Mouse (Mus musculus) MEL-GATA-1-ER (cell line): ENCODE data around the gene Rhobtb3.
"Not testable (repeated sequence)": the region's sequence is repeated elsewhere in the genome, so short reads cannot be mapped to it uniquely, and the experiment has no call there.

Experiments used
- DNase-seq: peaks from one replicate; pipeline ENCODE4 v3.0.0-alpha.2; 2012; ENCODE audit warnings: low read depth; ENCODE audit errors: extremely low read depth

Gene Rhobtb3

DNA sequence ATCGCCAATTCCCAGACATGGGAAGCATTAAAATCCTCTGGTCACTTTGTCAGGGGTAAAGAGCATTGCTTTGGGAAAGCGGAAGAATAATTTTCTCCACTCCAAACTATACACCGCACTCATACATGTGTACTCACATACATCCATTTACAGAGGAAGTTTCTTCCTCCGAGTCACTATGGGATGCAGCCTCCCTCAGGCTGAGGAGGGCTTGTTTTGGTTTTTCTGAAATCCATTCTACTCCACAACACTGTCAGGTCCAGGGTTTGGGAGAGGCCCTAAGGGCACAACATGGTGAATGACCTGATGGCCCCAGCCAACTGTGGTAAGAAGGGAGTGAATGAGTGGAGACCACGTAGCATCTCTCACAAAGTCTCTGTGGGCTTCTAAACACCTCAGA, 14.7 kb downstream of the Rhobtb3 start:
- not testable (repeated sequence) for DNase-seq

GRCm38 (mm10) chr13:75927951-75928350, 15.8 kb downstream of the Rhobtb3 start:
- no peak for DNase-seq

GRCm38 (mm10) chr13:75914151-75914550, 29.6 kb downstream of the Rhobtb3 start:
- no peak for DNase-seq

DNA sequence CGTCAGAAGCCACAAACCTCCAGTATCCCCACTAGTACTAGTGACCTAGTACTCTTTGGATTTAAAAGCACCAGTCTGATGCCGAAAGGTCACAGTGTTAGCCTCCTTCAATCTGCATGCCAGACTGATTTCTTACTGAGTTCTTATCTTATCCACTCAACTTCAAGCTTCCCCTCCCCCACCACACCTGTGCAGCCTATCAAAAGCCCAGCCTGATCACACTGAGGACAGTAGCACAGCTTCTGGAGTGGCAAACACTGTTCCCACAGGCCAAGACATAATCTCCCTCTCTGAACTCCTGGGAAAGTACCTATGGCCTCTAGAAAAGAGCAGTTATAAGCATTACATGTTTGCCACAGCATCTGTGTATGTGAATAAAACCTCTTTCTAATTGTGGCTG, 35.5 kb downstream of the Rhobtb3 start:
- no peak for DNase-seq

DNA sequence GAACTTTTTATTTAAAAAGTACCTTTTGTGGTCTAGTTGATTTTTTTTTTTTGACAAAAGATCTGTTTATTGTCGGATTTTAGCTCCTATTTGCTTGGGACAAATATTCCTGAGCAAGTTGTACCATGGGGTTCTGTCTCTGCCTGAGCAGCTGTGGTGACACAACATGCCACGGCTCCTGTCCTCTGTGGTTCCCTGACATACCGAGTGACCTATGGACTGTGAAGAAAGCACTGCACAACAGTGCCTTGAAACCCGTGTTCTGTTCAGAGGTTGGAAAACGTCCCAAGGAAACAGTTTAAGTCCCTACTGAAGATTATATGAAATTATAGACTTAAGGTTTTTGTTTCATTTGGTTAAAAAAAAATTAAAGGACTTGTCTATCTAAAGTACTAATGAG, 36.6 kb downstream of the Rhobtb3 start:
- DNase-seq, result no peak

DNA sequence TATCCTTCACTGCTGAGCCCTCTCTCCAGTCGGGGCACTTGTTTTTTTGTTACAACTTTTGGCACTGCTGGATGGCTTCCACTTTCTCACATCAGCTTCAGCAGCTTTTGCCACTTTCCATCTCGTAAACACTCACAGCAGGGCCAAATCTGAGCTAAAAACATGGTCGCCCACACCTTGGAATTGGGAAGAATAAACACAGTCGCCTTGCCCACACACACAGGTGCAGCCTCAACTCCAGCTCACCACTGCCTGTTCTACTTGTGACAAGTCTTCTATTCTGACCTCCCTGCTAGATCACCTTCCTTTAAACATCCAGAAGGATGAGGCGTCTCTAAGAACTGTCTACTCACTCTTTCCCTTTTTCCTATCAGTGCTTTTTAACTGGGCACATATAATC, 39.1 kb downstream of the Rhobtb3 start:
- no peak for DNase-seq

DNA sequence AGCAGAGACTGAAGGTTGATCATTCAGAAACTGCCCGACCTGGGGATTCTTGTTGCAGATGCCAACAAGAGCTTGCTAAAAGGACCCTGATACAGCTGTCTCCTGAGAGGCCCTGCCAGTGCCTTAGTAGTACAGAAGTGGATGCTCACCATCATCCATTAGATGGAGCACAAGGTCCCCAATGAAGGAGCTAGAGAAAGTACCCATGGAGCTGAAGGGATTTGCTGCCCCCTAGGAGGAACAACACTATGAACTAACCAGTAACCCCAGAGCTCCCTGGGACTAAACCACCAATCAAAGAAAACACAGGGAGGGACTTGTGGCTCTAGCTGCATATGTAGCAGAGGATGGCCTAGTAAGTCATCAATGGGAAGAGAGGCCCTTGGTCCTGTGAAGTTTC, 42.8 kb downstream of the Rhobtb3 start:
- not testable (repeated sequence) for DNase-seq

DNA sequence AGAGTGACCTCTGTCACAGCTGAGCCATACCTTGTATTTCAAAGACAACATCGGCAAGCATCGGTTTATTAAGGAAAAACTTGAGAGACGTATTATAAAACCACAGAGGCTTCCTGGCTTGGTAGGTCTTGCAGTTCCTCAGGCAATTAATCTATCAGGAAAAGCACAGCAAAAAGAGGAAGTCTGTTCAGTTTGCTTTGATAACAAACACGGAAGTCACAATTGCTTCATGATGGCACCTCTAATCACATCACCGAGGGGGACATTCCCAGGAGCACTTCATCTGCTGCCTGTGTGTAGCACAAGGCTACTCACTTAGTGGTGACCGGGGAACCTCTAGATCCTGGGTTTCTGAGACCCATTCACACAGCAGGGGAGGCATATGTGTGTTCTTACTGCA, 50.8 kb downstream of the Rhobtb3 start:
- peak; percentile 50 for DNase-seq

- DNase-seq, result no peak
These were observed 51.4 kb downstream of the Rhobtb3 start for GRCm38 (mm10) chr13:75892291-75892690.

DNA sequence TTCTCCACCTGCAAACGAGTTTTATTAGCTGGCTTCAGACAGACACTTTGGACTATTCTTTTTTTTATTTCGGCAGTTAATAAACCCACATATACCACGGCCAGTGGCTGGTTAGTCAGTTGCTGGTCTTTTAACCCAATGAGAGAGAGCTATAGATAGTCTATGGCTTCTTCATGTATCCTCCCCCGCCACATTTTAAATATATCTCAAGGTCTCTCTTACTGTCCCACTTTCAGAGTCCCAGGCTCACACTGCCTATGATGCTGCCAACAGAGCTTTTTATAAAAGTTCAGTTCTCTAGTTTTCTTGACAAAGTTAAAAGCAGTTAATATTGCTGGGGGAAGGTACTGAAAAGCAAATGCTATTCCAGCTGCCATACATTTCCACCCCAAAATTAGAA, 51.9 kb downstream of the Rhobtb3 start:
- no peak for DNase-seq

GRCm38 (mm10) chr13:75883792-75884191, 59.9 kb downstream of the Rhobtb3 start:
- DNase-seq, result no peak

DNA sequence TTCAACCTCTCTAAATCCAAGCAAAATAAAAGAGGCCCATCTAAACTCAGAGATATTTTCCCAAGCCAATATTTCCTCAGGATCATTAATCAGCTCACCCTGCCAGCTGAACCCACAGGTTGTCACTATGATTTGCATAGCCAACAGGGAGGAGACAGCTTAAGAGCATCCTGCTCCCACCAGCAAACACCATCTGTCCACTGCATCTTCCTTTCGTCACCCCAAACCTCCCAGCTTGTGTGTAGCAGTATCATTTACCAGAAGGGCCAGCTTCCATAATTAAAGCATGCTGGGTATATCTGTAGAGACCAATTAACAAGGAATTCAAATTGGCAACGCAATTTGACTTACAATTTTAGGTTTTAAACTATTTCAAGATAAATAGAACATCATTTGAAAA, 63.2 kb downstream of the Rhobtb3 start:
- DNase-seq, result no peak

GRCm38 (mm10) chr13:75879756-75880155, 64.0 kb downstream of the Rhobtb3 start:
- DNase-seq, result no peak

GRCm38 (mm10) chr13:75877907-75878306, 65.8 kb downstream of the Rhobtb3 start:
- peak; percentile 46 for DNase-seq

- no peak for DNase-seq
These were observed 67.1 kb downstream of the Rhobtb3 start for GRCm38 (mm10) chr13:75876592-75876991.

- DNase-seq, result not testable (repeated sequence)
These were observed 67.5 kb downstream of the Rhobtb3 start for GRCm38 (mm10) chr13:75876188-75876587.

GRCm38 (mm10) chr13:75874608-75875376, 68.9 kb downstream of the Rhobtb3 start:
- DNase-seq, result no peak

DNA sequence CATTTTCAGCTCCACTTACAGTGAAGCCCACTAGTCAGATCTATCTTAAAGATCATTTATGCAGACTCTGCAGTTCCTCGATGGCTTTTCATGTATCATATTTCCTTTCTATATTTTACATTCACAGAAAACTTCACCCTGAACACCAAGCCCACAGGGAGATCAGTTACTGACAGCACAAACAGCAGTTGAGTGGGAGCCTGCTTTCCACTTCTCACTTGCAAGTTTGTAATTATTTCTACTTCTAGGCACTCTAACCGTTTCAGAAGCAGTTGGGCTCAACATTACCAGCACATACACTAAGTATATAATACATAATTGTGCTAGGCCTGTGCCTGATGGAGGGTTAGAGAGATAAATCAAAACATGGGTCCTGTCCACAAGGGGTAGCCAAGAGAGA, 75.8 kb downstream of the Rhobtb3 start:
- no peak for DNase-seq

DNA sequence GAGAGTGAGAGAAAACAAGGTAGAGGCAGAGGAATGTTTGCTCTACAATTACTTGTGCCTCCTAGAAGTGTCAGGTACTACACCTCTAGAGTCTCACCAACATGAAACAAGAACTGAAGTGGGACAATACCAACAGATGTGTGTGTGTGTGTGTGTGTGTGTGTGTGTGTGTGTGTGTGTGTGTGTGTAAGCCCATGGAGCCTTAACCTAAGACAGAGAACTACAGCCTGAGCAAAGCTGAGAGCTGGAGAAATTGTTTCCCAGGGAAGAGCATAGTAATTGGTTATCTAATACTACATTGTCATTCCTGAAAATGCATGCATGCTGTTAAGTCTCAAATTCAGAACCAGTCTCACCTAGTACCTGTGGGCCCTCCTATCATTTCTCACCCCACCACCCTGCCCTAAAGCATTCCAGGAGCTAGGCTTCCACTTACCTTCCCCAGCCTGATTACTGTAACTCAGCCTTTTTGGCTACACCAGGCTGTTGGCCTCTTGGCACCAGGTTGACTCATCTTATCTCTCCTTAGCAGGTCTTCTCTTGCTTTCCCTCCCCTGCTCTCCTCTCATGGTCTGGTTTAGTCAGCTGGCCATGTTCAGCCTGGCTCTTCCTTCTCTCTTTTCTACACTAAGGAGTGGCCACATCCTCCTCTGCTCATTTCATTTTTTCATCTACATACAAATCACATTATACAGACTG, 78.1 kb downstream of the Rhobtb3 start:
- DNase-seq, result peak; percentile 93

- DNase-seq, result no peak
These were observed 84.4 kb downstream of the Rhobtb3 start for GRCm38 (mm10) chr13:75859264-75859844.

DNA sequence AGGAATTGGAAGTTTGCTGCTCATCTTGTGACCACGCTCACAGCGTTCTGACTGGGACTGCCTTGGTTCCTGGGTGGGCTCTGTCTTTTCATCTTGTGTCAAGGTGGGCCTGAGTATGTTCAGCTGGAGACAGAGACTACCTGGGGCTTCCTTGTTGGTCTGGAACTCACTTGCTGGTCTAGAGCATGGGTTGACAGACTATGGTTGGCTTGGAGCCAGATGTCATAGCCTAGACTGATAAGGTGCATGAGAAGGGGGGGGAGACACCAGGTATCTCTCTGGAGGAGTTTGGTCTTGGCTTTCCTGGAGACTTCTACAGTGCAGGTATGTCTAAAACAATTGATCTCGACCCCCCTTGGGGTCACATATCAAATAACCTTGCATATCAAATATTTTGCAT, 90.6 kb downstream of the Rhobtb3 start:
- DNase-seq, result no peak

DNA sequence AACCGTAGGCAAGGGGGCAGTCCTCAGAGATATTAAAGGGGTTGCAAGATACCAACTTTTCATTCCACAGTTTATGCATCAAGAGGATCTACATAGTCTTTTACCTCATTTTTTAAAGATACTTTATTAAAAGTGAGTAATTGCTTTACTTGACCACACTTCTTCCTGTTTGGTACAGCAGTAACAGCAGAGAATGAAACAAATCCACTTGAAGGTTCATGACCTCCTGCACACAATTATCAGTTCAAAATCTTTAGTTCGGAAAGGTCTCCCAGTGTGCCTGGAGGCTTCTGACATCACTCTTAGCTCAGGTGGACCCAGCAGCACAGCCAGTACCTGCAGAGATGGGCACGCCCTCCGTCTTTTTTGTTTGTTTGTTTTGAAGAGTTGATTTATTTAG, 91.7 kb downstream of the Rhobtb3 start:
- no peak for DNase-seq

- DNase-seq, result no peak
These were observed 96.7 kb downstream of the Rhobtb3 start for GRCm38 (mm10) chr13:75847027-75847426.
